ENCODE assay signal across 20 mouse cellular contexts in genomic region chr2:51880143-51880542, GRCm38 (mm10). TPM values are rescaled to one million over a fixed set of nuclear protein-coding genes. Genes with fewer than 3 reads are reported as not detected.
DNase-seq lines count a peak whose midpoint lies in the region; ATAC-seq lines count a peak whose summit lies in the region.
"Had no signal": no experiment of that assay in that cellular context is flagged by ENCODE, and none has a peak within 500 bp of the region (broad histone marks: within the 10 kb centered on the region; RNA-seq: fewer than 3 reads in every experiment).

No protein-coding gene starts in this region.

- no peak overlapping the region for H3K9ac ChIP-seq in embryonic facial prominence, embryonic 14.5 days (ENCODE audit: low read depth, low read length)
- H3K9ac ChIP-seq: embryonic facial prominence, embryonic 13.5 days; heart, embryonic 12.5 days; hindbrain, embryonic 14.5 days; intestine, embryonic 15.5 days had no signal

- H3K27me3 ChIP-seq in embryonic facial prominence, embryonic 14.5 days (replicated peaks; ENCODE audit: control insufficient read depth, insufficient read depth, low read length) = no peaks in the 10 kb centered on the region
- H3K27me3 ChIP-seq in embryonic facial prominence, embryonic 10.5 days (replicated peaks; ENCODE audit: low read depth, poor library complexity, severe bottlenecking) = no peaks in the 10 kb centered on the region
- H3K27me3 ChIP-seq: CH12.LX; embryonic facial prominence, embryonic 13.5 days; heart, embryonic 12.5 days; intestine, embryonic 15.5 days had no signal

- peak; percentile 4 for DNase-seq in embryonic facial prominence, embryonic 14.5 days (ENCODE audit: low spot score)
- DNase-seq in embryonic facial prominence, embryonic 10.5 days (ENCODE audit: low spot score) = no peak
- DNase-seq in gastrocnemius, adult 18-20 months (ENCODE audit: low spot score) = peak; percentile 15
- no peak for DNase-seq in gastrocnemius, postnatal 36 days
- DNase-seq in NIH3T3 (ENCODE audit: low read depth) = peak; percentile 34
- peak; percentile 23 for DNase-seq in fibroblast of lung, adult 2 months (ENCODE audit: low read depth)
- no peak for DNase-seq in neural tube, embryonic 10.5 days (ENCODE audit: extremely low spot score, low spot score)
- DNase-seq: adrenal gland, postnatal 25 days; cerebellum, adult 11 months; cerebellum, adult 9-10 months; cerebellum, postnatal 25 days; gastrocnemius, postnatal 14 days; kidney, adult 18-20 months had no signal

- no peak for ATAC-seq in embryonic facial prominence, embryonic 14.5 days (ENCODE audit: low read depth)
- ATAC-seq: intestine, embryonic 15.5 days had no signal

- no peak overlapping the region for H3K27ac ChIP-seq in embryonic facial prominence, embryonic 14.5 days (replicated peaks; ENCODE audit: low read depth, low read length)
- no peak overlapping the region for H3K27ac ChIP-seq in embryonic facial prominence, embryonic 10.5 days (replicated peaks)
- H3K27ac ChIP-seq: embryonic facial prominence, embryonic 13.5 days; forebrain, embryonic 10.5 days; hindbrain, embryonic 10.5 days; hindbrain, embryonic 14.5 days; intestine, embryonic 15.5 days had no signal

- H3K4me1 ChIP-seq in embryonic facial prominence, embryonic 14.5 days (ENCODE audit: control insufficient read depth, insufficient read depth, low read length) = no peaks in the 10 kb centered on the region
- H3K4me1 ChIP-seq in embryonic facial prominence, embryonic 10.5 days = no peaks in the 10 kb centered on the region
- H3K4me1 ChIP-seq: embryonic facial prominence, embryonic 13.5 days; forebrain, embryonic 10.5 days; heart, embryonic 12.5 days; hindbrain, embryonic 10.5 days; intestine, embryonic 15.5 days had no signal

- H3K4me2 ChIP-seq in embryonic facial prominence, embryonic 14.5 days (ENCODE audit: low read depth, low read length) = no peak overlapping the region
- H3K4me2 ChIP-seq: embryonic facial prominence, embryonic 13.5 days; heart, embryonic 12.5 days; hindbrain, embryonic 14.5 days; intestine, embryonic 15.5 days had no signal

- H3K4me3 ChIP-seq in embryonic facial prominence, embryonic 14.5 days (ENCODE audit: low read depth, low read length) = no peak overlapping the region
- H3K4me3 ChIP-seq in embryonic facial prominence, embryonic 10.5 days = no peak overlapping the region
- H3K4me3 ChIP-seq: embryonic facial prominence, embryonic 13.5 days; forebrain, embryonic 10.5 days; heart, embryonic 12.5 days; hindbrain, embryonic 10.5 days; intestine, embryonic 15.5 days had no signal

- 78% methylated on average over 1 of the region's 1 CpGs for whole genome bisulfite sequencing in embryonic facial prominence, embryonic 14.5 days
- 71% methylated on average over 1 of the region's 1 CpGs for WGBS in embryonic facial prominence, embryonic 10.5 days

- H3K9me3 ChIP-seq in embryonic facial prominence, embryonic 14.5 days (ENCODE audit: control insufficient read depth, low read length) = no peaks in the 10 kb centered on the region
- no peaks in the 10 kb centered on the region for H3K9me3 ChIP-seq in embryonic facial prominence, embryonic 10.5 days
- H3K9me3 ChIP-seq: embryonic facial prominence, embryonic 13.5 days; forebrain, embryonic 10.5 days; heart, embryonic 12.5 days; hindbrain, embryonic 10.5 days; intestine, embryonic 15.5 days had no signal

- no peaks in the 10 kb centered on the region for H3K36me3 ChIP-seq in embryonic facial prominence, embryonic 14.5 days (ENCODE audit: control insufficient read depth, insufficient read depth, low read length)
- H3K36me3 ChIP-seq in embryonic facial prominence, embryonic 10.5 days (replicated peaks) = no peaks in the 10 kb centered on the region
- H3K36me3 ChIP-seq: embryonic facial prominence, embryonic 13.5 days; forebrain, embryonic 10.5 days; heart, embryonic 12.5 days; hindbrain, embryonic 10.5 days; intestine, embryonic 15.5 days had no signal

- intact Hi-C loops in gastrocnemius, postnatal 36 days (cut with DNase I) = no loop called here

RNA-seq across cellular contexts. Expression of gene Rbm43, which starts 54.8 kb away (rescaled TPM):
- 12.6 and 14.3 TPM in 2 replicates for polyA plus RNA-seq in embryonic facial prominence, embryonic 14.5 days (2014; fragmentation: Nextera tagmentation; extraction: Ambion mirVana)
- polyA plus RNA-seq in embryonic facial prominence, embryonic 10.5 days (2016; fragmentation: Nextera tagmentation; extraction: Ambion mirVana) = 7.8 and 7.9 TPM in 2 replicates
- 1 to 10 TPM in 1 of 2 experiments, under 1 TPM in 1; 0.75 to 1.5 TPM for total RNA-seq in gastrocnemius, adult 18-20 months (2021)
- 1 to 10 TPM; 1.3 to 1.8 TPM for total RNA-seq in gastrocnemius, postnatal 36 days (2021)

Comparison
In these comparisons a context has a peak if more than half of its experiments do, and no peak if none do; other contexts are left out.
1. DNase-seq: peak in embryonic facial prominence, embryonic 14.5 days (single experiment), gastrocnemius, adult 18-20 months (single experiment), NIH3T3 (single experiment) and fibroblast of lung, adult 2 months (single experiment); none in embryonic facial prominence, embryonic 10.5 days (single experiment), gastrocnemius, postnatal 36 days (0 of 2) and neural tube, embryonic 10.5 days (single experiment).